Mouse (Mus musculus) gastrocnemius, adult 8-10 months (tissue): Measurements from ENCODE around the gene Gm28048. TPM values are rescaled to one million over a fixed set of nuclear protein-coding genes. Genes with fewer than 3 reads are reported as not detected.
A peak's percentile ranks its signal among the peaks of the same experiment; 100 is the strongest.

Experiments
- DNase-seq, 2 experiments: peaks; one replicate each; pipeline ENCODE4 v3.0.0; 2022; ENCODE audit warnings: low spot score in 2 of 2
- total RNA-seq, 4 experiments: library from RNA; stranded (reverse); gene quantifications; 2 replicates each; pipeline ENCODE4 v1.2.4; 2022

Gene Gm28048
- total RNA-seq, 4 experiments from 2014 or later, result 0.92 to 2.0 (median 1.4) TPM

- DNase-seq, result peak; percentile 83 to 87
These were observed 8.7 kb upstream of the Gm28048 start, which contains the start of gene Cct4 for GRCm38 (mm10) chr11:22990393-22991126. TSS of gene Cct4 (plus strand) at chr11:22990519.

- DNase-seq, result no peak
These were observed 7.9 kb upstream of the Gm28048 start for GRCm38 (mm10) chr11:22989786-22990185.

GRCm38 (mm10) chr11:22987357-22987756 is 5.5 kb upstream of the Gm28048 start:
- DNase-seq, result no peak

GRCm38 (mm10) chr11:22985510-22985909 is 3.6 kb upstream of the Gm28048 start:
- no peak for DNase-seq

GRCm38 (mm10) chr11:22982846-22983245 is 956 bp upstream of the Gm28048 start:
- DNase-seq, result no peak

- DNase-seq, result no peak
These were observed 343 bp downstream of the Gm28048 start for GRCm38 (mm10) chr11:22981543-22981950.

- DNase-seq, result no peak
These were observed 849 bp downstream of the Gm28048 start for GRCm38 (mm10) chr11:22981041-22981440.

GRCm38 (mm10) chr11:22979221-22979620 is 2.7 kb downstream of the Gm28048 start:
- no peak for DNase-seq

GRCm38 (mm10) chr11:22978711-22979110 is 3.2 kb downstream of the Gm28048 start:
- no peak for DNase-seq

GRCm38 (mm10) chr11:22978215-22978614 is 3.7 kb downstream of the Gm28048 start:
- no peak for DNase-seq

GRCm38 (mm10) chr11:22973599-22973998 is 8.3 kb downstream of the Gm28048 start:
- no peak for DNase-seq

GRCm38 (mm10) chr11:22972746-22973526 is 9.0 kb downstream of the Gm28048 start:
- peak; percentile 58 to 70 for DNase-seq

GRCm38 (mm10) chr11:22971835-22972709 is 9.8 kb downstream of the Gm28048 start, which contains the start of gene Zrsr1:
TSS of gene Zrsr1 (plus strand) at chr11:22972005.
- peak; percentile 21 to 44 for DNase-seq

GRCm38 (mm10) chr11:22970546-22970945 is 11.3 kb downstream of the Gm28048 start:
- DNase-seq, result no peak

- DNase-seq, result no peak
These were observed 12.4 kb downstream of the Gm28048 start for GRCm38 (mm10) chr11:22969486-22969885.

GRCm38 (mm10) chr11:22965503-22965902 is 16.4 kb downstream of the Gm28048 start:
- no peak for DNase-seq

- DNase-seq, result no peak
These were observed 17.5 kb downstream of the Gm28048 start for GRCm38 (mm10) chr11:22964401-22964800.

- no peak for DNase-seq
These were observed 19.8 kb downstream of the Gm28048 start for GRCm38 (mm10) chr11:22962101-22962500.

GRCm38 (mm10) chr11:22957791-22958374 is 24.0 kb downstream of the Gm28048 start:
- no peak for DNase-seq

GRCm38 (mm10) chr11:22956830-22957229 is 25.1 kb downstream of the Gm28048 start:
- peak; percentile 9 to 48 for DNase-seq

- no peak for DNase-seq
These were observed 25.5 kb downstream of the Gm28048 start for GRCm38 (mm10) chr11:22956346-22956745.
